Mouse (Mus musculus): ENCODE measurements around the gene Zfp385a. TPM values are rescaled to one million over a fixed set of nuclear protein-coding genes. Genes with fewer than 3 reads are reported as not detected.

Gene Zfp385a
- polyA plus RNA-seq, 1 experiment from 2014 or later, result 5.6 TPM

DNA sequence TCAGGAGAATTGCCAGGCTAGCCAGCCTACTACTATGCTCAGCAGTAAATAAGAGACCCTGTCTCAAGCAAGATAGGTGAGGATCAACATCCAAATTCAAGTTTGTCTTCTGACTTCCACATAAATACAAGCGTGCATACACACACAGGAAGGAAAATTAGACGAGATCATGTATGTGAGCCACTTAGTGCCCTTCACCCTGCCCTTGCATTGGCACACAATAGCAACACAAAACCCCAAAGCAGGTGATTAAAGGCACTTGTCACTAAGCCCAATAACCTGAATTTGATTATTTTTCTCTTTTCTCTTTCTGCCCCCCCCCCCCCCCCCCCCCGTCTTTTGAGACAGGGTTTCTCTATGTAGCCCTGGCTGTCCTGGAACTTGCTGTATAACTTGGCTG lies 3.1 kb upstream of the Zfp385a start:
- Histone ChIP-seq H3K27ac (no peak overlapping the region), H3K9me3 (no peaks in the 10 kb centered on the region), H3K36me3 (peaks cover 21% of the 10 kb centered on the region), H3K4me1 (replicated peaks) (peaks cover 11% of the 10 kb centered on the region), H3K4me3 (replicated peaks) (no peak overlapping the region), H3K9ac (no peak overlapping the region), H3K27me3 (replicated peaks) (peaks cover 39% of the 10 kb centered on the region), H3K4me2 (replicated peaks) (no peak overlapping the region)
- no peak for ATAC-seq
- WGBS, result 70% methylated on average over 3 of the region's 3 CpGs

- Histone ChIP-seq H3K4me3 (replicated peaks) (no peak overlapping the region), H3K27me3 (replicated peaks) (peaks cover 39% of the 10 kb centered on the region), H3K9me3 (no peaks in the 10 kb centered on the region), H3K4me1 (replicated peaks) (peaks cover 11% of the 10 kb centered on the region), H3K9ac (no peak overlapping the region), H3K36me3 (peaks cover 16% of the 10 kb centered on the region), H3K27ac (no peak overlapping the region), H3K4me2 (replicated peaks) (no peak overlapping the region)
- WGBS, result 18% methylated on average over 4 of the region's 4 CpGs
- ATAC-seq, result peak; percentile 26; the same call in 1 of the 2 replicates
These were observed 2.5 kb upstream of the Zfp385a start for GRCm38 (mm10) chr15:103342415-103342814.

DNA sequence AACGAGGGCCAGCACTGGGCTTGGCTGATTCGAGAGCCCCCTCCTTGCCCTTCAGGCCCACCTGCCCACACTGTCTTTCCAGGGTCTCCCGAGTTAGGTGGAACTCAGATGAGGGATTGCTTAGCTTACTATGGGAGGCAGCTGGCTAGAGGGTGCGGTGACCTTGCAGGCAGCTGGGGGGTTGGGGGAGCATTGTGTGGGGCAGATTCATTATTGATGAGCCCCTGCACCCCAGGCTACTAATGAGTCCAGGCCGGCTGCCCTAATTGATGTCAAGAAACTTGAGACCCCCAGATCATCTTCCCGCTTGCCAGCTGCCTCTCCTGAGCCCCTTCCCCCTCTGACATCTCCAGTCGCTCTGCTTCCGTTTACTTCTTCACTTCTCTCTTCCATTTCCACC lies 1.7 kb upstream of the Zfp385a start:
- Histone ChIP-seq H3K27ac (no peak overlapping the region), H3K4me1 (replicated peaks) (peaks cover 13% of the 10 kb centered on the region), H3K4me3 (replicated peaks) (no peak overlapping the region), H3K27me3 (replicated peaks) (peaks cover 41% of the 10 kb centered on the region), H3K4me2 (replicated peaks) (no peak overlapping the region), H3K9me3 (no peaks in the 10 kb centered on the region), H3K36me3 (peaks cover 16% of the 10 kb centered on the region), H3K9ac (no peak overlapping the region)
- ATAC-seq, result no peak
- 58% methylated on average over 8 of the region's 8 CpGs for WGBS

DNA sequence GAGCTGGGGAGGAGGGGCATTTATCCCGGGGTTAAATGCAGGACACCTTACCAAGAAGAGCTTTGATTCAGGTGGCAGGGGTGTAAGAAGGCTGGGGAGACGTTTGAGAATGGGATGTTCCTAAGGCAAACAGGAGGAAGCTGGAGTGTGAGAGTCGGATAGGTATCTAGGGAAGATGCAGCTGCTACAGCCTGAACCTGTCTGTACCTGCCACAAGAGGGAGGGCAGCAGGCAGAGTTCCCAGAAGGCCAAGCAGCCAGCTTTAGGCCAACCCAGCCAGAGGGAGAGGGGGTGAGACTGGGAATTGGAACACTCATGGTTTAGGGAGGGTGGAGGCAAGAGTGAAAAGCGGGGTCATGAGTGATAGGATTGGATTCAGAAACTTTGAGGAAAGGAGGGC lies 893 bp upstream of the Zfp385a start:
- Histone ChIP-seq H3K27me3 (replicated peaks) (peaks cover 41% of the 10 kb centered on the region), H3K4me1 (replicated peaks) (peaks cover 13% of the 10 kb centered on the region), H3K9ac (no peak overlapping the region), H3K4me3 (replicated peaks) (no peak overlapping the region), H3K36me3 (peaks cover 11% of the 10 kb centered on the region), H3K4me2 (replicated peaks) (no peak overlapping the region), H3K27ac (no peak overlapping the region), H3K9me3 (no peaks in the 10 kb centered on the region)
- ATAC-seq, result no peak
- 28% methylated on average over 4 of the region's 4 CpGs for WGBS

DNA sequence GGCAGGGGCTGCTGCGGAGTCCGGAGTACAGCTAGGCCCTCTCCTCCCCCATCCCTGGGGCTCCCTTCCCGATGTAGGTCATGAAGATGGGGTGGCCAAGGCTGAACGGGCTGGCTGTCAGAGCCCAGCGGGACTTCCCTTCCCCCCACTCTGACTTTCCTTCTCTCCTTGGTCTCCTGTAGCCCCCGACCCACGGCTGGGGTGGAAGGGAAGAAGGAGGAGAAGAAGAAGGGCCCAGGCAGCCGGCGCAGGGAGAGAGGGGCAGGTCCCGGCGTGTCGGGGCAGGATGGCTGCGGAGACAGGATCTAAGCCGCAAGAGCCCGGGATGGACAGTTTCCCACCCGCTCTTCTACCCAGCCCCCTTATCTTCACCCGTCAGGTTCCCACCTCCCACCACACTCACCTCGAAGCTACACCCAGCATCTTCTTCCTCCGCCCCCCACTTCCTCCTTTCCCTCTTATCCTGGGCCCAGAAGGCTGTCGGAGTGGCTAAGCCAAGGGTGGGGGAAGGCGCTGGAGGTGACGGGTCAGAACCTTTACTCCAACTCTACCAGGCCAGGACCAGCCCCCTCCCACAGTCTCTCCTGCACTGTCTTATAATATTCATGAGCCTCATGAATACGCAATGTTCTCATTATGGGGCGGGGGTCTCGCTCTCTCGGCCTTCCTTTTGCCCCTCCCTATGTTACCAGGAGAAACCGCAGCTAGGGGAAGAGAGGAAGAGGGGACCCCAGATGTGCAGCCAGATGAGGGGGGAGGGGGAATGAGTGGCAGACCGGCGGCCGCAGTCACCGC lies 530 bp downstream of the Zfp385a start:
- 6% methylated on average over 28 of the region's 31 CpGs for WGBS

GRCm38 (mm10) chr15:103338829-103339165 lies 1.1 kb downstream of the Zfp385a start:
- Histone ChIP-seq H3K9me3 (no peaks in the 10 kb centered on the region), H3K4me1 (replicated peaks) (peaks cover 13% of the 10 kb centered on the region), H3K36me3 (no peaks in the 10 kb centered on the region), H3K4me3 (replicated peaks) (no peak overlapping the region), H3K27me3 (replicated peaks) (peaks cover 41% of the 10 kb centered on the region), H3K27ac (no peak overlapping the region), H3K9ac (no peak overlapping the region), H3K4me2 (replicated peaks) (peak overlapping the region; percentile 93)
- WGBS, result 51% methylated on average over 4 of the region's 4 CpGs
- no peak for ATAC-seq

More for the DNA sequence above, 530 bp downstream of the Zfp385a start:
- Histone ChIP-seq H3K4me1 (replicated peaks) (peaks cover 13% of the 10 kb centered on the region), H3K27ac (no peak overlapping the region), H3K36me3 (peaks cover 2% of the 10 kb centered on the region; the same call in 1 of the 2 replicates), H3K9ac (peak overlapping the region; percentile 47), H3K4me3 (replicated peaks) (peak overlapping the region; percentile 58), H3K27me3 (replicated peaks) (peaks cover 41% of the 10 kb centered on the region), H3K4me2 (replicated peaks) (peak overlapping the region; percentile 93), H3K9me3 (no peaks in the 10 kb centered on the region)
- peak; percentile 19; the same call in 1 of the 2 replicates for ATAC-seq

DNA sequence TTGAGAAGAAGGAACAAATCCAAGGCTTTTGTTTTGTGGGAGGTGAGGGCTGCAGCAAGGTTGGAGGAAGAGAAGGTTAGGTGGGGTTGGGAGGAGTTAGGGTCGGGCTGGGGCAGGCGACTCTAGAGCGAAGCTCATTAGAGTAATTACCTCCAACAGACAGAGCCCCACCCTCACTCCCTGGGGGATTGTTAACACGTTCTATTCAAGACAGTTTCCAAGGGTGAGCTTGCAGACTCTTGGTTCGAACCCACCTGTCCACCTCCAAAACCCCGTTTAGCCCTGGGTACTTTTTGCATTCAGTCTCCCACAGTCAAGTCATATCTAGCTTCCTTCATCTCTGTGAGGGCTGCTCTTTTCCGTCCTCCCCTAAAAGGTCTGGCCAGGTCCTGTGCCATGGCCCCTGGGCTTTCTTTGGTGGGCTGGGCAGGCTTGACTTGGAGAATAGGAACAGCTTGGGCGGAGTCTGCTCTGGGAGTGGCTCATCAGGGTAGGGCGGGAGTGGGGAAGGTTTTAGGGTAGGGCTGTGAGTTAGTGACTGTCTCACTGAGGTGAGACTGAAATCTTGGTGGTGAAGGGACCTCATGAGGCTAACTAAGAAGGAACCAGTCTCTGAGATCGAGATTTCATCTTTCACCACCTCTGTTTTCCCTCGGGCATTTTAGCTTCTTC lies 2.8 kb downstream of the Zfp385a start:
- WGBS, result 19% methylated on average over 11 of the region's 11 CpGs
- Histone ChIP-seq H3K9ac (no peak overlapping the region), H3K4me2 (replicated peaks) (no peak overlapping the region), H3K27me3 (replicated peaks) (peaks cover 39% of the 10 kb centered on the region), H3K36me3 (no peaks in the 10 kb centered on the region), H3K4me1 (replicated peaks) (peaks cover 13% of the 10 kb centered on the region), H3K9me3 (no peaks in the 10 kb centered on the region), H3K4me3 (replicated peaks) (no peak overlapping the region), H3K27ac (no peak overlapping the region)
- ATAC-seq, result no peak

GRCm38 (mm10) chr15:103335488-103336235 lies 4.2 kb downstream of the Zfp385a start:
- no peak for ATAC-seq
- 35% methylated on average over 7 of the region's 7 CpGs for WGBS
- H3K4me3 ChIP-seq (replicated peaks), result no peak overlapping the region

GRCm38 (mm10) chr15:103335040-103335439 lies 4.9 kb downstream of the Zfp385a start:
- Histone ChIP-seq H3K4me1 (replicated peaks) (peaks cover 9% of the 10 kb centered on the region), H3K27me3 (replicated peaks) (peaks cover 19% of the 10 kb centered on the region), H3K4me3 (replicated peaks) (no peak overlapping the region), H3K9me3 (no peaks in the 10 kb centered on the region), H3K36me3 (no peaks in the 10 kb centered on the region), H3K4me2 (replicated peaks) (no peak overlapping the region), H3K27ac (no peak overlapping the region), H3K9ac (no peak overlapping the region)
- 54% methylated on average over 3 of the region's 3 CpGs for WGBS
- ATAC-seq, result no peak

More at GRCm38 (mm10) chr15:103335488-103336235, 4.2 kb downstream of the Zfp385a start:
- Histone ChIP-seq H3K27me3 (replicated peaks) (peaks cover 24% of the 10 kb centered on the region), H3K9ac (no peak overlapping the region), H3K9me3 (no peaks in the 10 kb centered on the region), H3K36me3 (no peaks in the 10 kb centered on the region), H3K4me2 (replicated peaks) (no peak overlapping the region), H3K27ac (no peak overlapping the region), H3K4me1 (replicated peaks) (peaks cover 13% of the 10 kb centered on the region)

DNA sequence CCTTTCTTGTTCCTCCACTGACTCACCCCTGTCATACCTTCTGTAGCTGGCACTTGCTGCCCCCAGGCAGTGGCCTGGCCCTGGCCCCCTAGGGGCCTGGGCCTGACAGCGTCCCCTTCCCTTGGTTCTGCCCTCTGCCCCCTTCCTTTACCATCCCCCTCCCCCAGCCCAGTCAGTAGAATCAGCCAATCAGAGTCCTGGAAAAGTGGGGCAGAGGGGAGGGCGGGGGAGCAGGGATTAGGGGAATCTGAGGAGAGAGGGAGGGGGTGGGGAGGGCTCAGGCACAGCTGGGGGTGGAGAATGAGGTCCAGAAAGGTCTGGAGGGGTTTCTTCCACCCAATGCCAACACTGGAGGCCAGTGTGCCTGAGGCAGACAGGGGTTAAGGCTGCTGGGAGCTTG lies 5.7 kb downstream of the Zfp385a start:
- H3K9ac ChIP-seq, result no peak overlapping the region
- WGBS, result 19% methylated on average over 2 of the region's 2 CpGs
- H3K4me1 ChIP-seq (replicated peaks), result 0 out of 2 replicates have a peak, but pooled peaks cover 2% of the 10 kb centered on the region
- H3K9me3 ChIP-seq, result no peaks in the 10 kb centered on the region
- no peak overlapping the region for H3K4me2 ChIP-seq (replicated peaks)
- no peaks in the 10 kb centered on the region for H3K36me3 ChIP-seq
- H3K27me3 ChIP-seq (replicated peaks), result peaks cover 13% of the 10 kb centered on the region
- no peak overlapping the region for H3K4me3 ChIP-seq (replicated peaks)
- H3K27ac ChIP-seq, result no peak overlapping the region
- ATAC-seq, result no peak

DNA sequence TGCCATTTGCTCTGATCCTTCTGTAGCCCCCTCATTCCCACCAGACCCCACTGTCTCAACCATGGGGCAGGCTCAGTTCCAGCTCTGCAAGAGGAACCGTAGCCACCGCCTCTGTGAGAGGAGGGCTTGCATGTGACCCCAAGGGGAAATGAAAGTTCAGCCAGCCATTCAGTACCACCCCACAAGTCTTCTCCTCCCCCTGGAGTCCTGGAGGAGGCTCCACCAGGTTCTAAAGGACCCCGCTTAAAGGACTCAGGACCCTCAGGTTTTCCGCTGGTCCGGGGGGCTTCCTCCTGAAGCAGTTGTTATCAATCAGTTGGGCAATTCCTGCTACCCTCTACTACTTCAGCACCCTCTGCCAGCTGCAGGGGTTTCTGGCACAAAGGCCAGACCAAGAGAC lies 6.2 kb downstream of the Zfp385a start:
- WGBS, result 77% methylated on average over 5 of the region's 5 CpGs
- Histone ChIP-seq H3K4me2 (replicated peaks) (no peak overlapping the region), H3K4me1 (replicated peaks) (0 out of 2 replicates have a peak, but pooled peaks cover 2% of the 10 kb centered on the region), H3K4me3 (replicated peaks) (no peak overlapping the region), H3K9ac (no peak overlapping the region), H3K27me3 (replicated peaks) (peaks cover 8% of the 10 kb centered on the region), H3K36me3 (no peaks in the 10 kb centered on the region), H3K27ac (no peak overlapping the region), H3K9me3 (no peaks in the 10 kb centered on the region)
- no peak for ATAC-seq

DNA sequence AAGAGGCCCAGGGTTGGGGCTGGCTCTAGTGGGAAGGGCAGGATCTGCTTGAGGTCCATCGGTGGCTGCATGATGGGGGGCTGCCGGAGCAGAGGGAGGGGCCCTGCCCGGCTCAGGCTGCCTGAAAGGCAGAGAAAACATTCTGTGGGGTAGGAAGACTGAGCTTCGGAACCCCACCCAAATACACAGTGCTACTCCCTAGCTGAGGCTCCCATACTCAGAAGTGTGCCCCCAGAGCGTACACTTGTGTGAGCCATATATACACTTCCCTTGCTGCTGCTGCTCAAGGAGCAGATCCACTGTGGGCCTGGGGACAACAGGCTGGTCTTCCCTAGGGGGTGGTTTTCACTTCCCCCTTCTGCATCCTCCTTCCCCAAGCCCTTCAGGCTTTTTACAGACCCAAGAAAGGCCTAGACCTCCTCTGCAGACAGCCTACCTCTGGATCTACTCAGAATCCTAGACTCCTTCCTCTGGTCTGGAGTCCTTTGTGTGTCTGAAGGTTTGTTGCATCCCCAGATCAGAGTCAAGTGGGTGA lies 6.7 kb downstream of the Zfp385a start:
- no peak for ATAC-seq

More for the DNA sequence above, 6.7 kb downstream of the Zfp385a start:
- H3K4me1 ChIP-seq (replicated peaks), result 0 out of 2 replicates have a peak, but pooled peaks cover 2% of the 10 kb centered on the region
- no peak overlapping the region for H3K27ac ChIP-seq
- H3K4me2 ChIP-seq (replicated peaks), result no peak overlapping the region
- WGBS, result 63% methylated on average over 5 of the region's 5 CpGs
- H3K9ac ChIP-seq, result no peak overlapping the region
- H3K36me3 ChIP-seq, result no peaks in the 10 kb centered on the region
- H3K27me3 ChIP-seq (replicated peaks), result 0 out of 2 replicates have a peak, but pooled peaks cover 3% of the 10 kb centered on the region
- no peak overlapping the region for H3K4me3 ChIP-seq (replicated peaks)
- no peaks in the 10 kb centered on the region for H3K9me3 ChIP-seq

Data from intestine, embryonic 15.5 days (tissue).